Mouse (Mus musculus) midbrain, embryonic 13.5 days (tissue): ENCODE data around the gene Mrap2. TPM values are rescaled to one million over a fixed set of nuclear protein-coding genes. Genes with fewer than 3 reads are reported as not detected.

Experiments used
- ATAC-seq: fragments of 200-750 bp; cut with Nextera tagmentation; 2 replicates; pipeline ENCODE4 v1.8.0; 2017; ENCODE audit warnings: mild to moderate bottlenecking, moderate TSS enrichment, moderate library complexity
- H3K27ac ChIP-seq: fragments of 300-500 bp; sonication (generic); 2 replicates; pipeline ENCODE4 v1.5.1; 2015; ENCODE audit warnings: inconsistent platforms, mild to moderate bottlenecking, moderate library complexity
- H3K27me3 ChIP-seq: fragments of 300-500 bp; sonication (generic); 2 replicates; pipeline ENCODE4 v1.6.1; 2015; ENCODE audit warnings: mild to moderate bottlenecking, inconsistent platforms
- H3K36me3 ChIP-seq: fragments of 300-500 bp; sonication (generic); 2 replicates; pipeline ENCODE4 v1.6.1; 2015; ENCODE audit warnings: mild to moderate bottlenecking, inconsistent platforms
- H3K4me1 ChIP-seq: fragments of 300-500 bp; sonication (generic); replicated peaks from 2 replicates; pipeline ENCODE4 v1.6.1; 2015; ENCODE audit warnings: inconsistent platforms
- H3K4me2 ChIP-seq: fragments of 300-500 bp; sonication (generic); replicated peaks from 2 replicates; pipeline ENCODE4 v1.6.1; 2015; ENCODE audit warnings: moderate library complexity, mild to moderate bottlenecking, inconsistent platforms
- H3K4me3 ChIP-seq: fragments of 300-500 bp; sonication (generic); replicated peaks from 2 replicates; pipeline ENCODE4 v1.5.1; 2015; ENCODE audit warnings: mild to moderate bottlenecking, inconsistent platforms
- H3K9ac ChIP-seq: fragments of 300-500 bp; sonication (generic); replicated peaks from 2 replicates; pipeline ENCODE4 v1.6.1; 2015; ENCODE audit warnings: mild to moderate bottlenecking, inconsistent platforms
- H3K9me3 ChIP-seq: fragments of 300-500 bp; sonication (generic); 2 replicates; pipeline ENCODE4 v1.6.1; 2016; ENCODE audit warnings: mild to moderate bottlenecking, inconsistent platforms
- WGBS: fragments of 180-500 bp; shearing (Covaris S2); methylation state at CpG from one replicate; pipeline ENCODE4 v1.1.7; 2015; 5-methylcytosine and 5-hydroxymethylcytosine counted together
- polyA plus RNA-seq: library from polyadenylated mRNA; unstranded; fragments of >200 nt; fragmentation: Nextera tagmentation; extraction: Ambion mirVana; gene quantifications from 2 replicates; pipeline ENCODE4 v1.2.1, GENCODE M21; 2015

Mrap2 gene
- polyA plus RNA-seq, 1 experiment from 2014 or later, result 0.47 TPM

DNA sequence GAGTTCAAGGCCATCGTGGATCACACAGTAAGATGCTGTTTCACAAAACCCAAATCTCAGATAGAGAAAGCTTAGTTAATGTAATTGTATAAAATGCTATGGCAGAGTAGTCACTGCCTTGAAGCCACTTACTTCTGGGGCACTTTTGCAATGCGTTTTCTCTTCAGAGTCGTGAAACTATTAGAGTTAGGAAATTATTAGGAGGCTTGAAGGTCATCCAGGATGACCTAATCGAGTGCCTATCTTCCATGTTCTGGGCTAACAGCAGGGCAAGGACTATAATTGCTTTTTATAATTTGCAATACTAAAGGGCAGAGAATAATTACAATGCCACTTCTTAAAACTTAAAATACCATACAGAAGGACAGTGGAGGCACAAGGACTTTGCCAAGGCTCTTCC lies 43.2 kb downstream of the Mrap2 start:
- no peak overlapping the region for H3K9ac ChIP-seq
- peaks cover 27% of the 10 kb centered on the region for H3K36me3 ChIP-seq
- no peak for ATAC-seq
- WGBS, result 93% methylated on average over 4 of the region's 4 CpGs
- H3K9me3 ChIP-seq, result peaks cover 5% of the 10 kb centered on the region; the same call in 1 of the 2 replicates
- no peak overlapping the region for H3K4me2 ChIP-seq
- no peak overlapping the region for H3K4me3 ChIP-seq
- H3K27ac ChIP-seq, result no peak overlapping the region
- no peaks in the 10 kb centered on the region for H3K27me3 ChIP-seq
- no peaks in the 10 kb centered on the region for H3K4me1 ChIP-seq

DNA sequence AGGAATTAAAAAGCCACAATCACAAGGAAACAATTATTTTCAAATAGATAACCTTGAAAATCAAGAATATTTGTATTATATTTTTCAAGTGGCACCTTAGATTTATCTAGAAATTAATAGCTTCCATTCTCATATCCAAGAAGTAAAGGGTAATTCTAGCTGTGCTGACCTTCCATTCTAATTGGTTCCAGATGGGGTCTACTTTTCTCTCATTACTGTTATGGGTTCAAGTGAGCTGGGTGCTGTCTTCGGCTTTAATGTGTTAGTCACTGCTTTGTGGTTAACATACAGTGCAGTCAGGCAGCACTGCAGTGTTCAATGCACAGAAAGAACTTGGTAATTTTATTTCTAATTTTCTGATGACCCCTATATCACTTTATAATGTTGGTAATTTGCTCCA lies 49.6 kb downstream of the Mrap2 start:
- no peak overlapping the region for H3K27ac ChIP-seq

DNA sequence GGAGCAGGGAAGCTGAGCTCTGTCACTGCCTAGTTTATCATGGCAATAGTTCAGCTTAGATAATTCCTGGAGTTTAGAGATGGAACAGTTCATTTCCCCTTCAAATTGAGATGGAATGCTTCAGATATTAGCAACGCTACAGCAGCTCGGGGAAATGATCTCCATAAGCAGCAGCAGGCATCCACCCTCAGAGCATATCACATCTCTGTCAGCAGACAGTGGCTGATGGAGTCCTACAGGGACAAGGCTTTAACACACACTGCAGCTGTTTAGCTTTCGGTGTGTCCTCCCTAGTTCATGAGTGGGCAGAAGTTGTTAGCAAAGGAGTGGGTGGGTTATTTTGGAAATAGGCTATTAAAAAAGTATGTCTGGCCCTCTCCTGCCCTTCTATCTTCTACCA lies 53.2 kb downstream of the Mrap2 start:
- Histone ChIP-seq H3K9ac (no peak overlapping the region), H3K4me1 (no peaks in the 10 kb centered on the region), H3K36me3 (peaks cover 51% of the 10 kb centered on the region), H3K4me3 (no peak overlapping the region), H3K9me3 (peaks cover under 1% of the 10 kb centered on the region; the same call in 1 of the 2 replicates), H3K27ac (no peak overlapping the region), H3K27me3 (no peaks in the 10 kb centered on the region), H3K4me2 (no peak overlapping the region)
- WGBS, result 94% methylated on average over 3 of the region's 3 CpGs
- no peak for ATAC-seq

More for the DNA sequence above, 49.6 kb downstream of the Mrap2 start:
- no peak overlapping the region for H3K9ac ChIP-seq
- peaks cover 5% of the 10 kb centered on the region; the same call in 1 of the 2 replicates for H3K9me3 ChIP-seq
- ATAC-seq, result no peak
- peaks cover 67% of the 10 kb centered on the region for H3K36me3 ChIP-seq
- no peaks in the 10 kb centered on the region for H3K27me3 ChIP-seq
- H3K4me1 ChIP-seq, result no peaks in the 10 kb centered on the region
- no peak overlapping the region for H3K4me3 ChIP-seq
- no peak overlapping the region for H3K4me2 ChIP-seq
- WGBS, result 89% methylated on average over 1 of the region's 1 CpGs

DNA sequence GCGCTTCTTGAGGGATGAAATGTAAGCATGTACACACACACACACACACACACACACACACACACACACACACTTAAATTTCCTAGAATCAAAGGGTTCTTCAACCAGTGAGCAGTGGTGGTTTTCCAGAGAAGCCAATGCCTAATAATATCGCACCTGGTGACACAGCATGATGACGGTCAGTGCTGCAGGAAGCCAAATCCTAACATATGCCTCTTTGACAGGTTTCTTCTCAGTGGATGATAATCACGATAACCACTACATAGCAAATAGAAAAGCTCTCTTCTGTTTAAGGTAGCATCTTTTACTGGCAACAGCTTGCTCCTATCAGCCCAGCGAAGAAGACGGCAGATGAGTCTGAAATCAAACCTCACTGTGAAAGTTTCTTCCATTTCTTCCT lies 53.9 kb downstream of the Mrap2 start:
- H3K4me3 ChIP-seq, result no peak overlapping the region
- H3K36me3 ChIP-seq, result peaks cover 51% of the 10 kb centered on the region
- 91% methylated on average over 6 of the region's 6 CpGs for WGBS
- H3K27ac ChIP-seq, result no peak overlapping the region
- H3K9me3 ChIP-seq, result no peaks in the 10 kb centered on the region
- no peak overlapping the region for H3K4me2 ChIP-seq
- ATAC-seq, result no peak
- no peaks in the 10 kb centered on the region for H3K27me3 ChIP-seq
- H3K4me1 ChIP-seq, result no peaks in the 10 kb centered on the region
- no peak overlapping the region for H3K9ac ChIP-seq

DNA sequence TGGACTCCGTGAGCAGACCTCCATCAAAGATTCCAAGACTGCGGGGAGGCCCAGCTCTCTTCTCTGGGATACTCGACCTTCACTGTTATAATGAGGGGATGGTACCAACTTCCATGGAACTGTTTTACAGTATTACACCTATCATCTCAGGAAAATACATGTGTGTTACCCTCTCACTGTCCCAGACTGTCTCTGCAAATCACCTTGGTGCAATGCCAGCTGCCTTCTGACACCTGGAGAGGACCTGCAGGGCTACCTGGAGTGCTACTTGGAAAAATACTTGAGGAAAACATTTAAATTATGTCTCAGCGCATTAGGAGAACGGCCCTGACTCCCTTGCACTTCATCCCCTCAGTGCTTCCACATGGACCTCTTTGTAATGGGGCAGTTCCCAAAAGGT lies 56.3 kb downstream of the Mrap2 start:
- Histone ChIP-seq H3K27ac (no peak overlapping the region), H3K9me3 (no peaks in the 10 kb centered on the region), H3K4me2 (no peak overlapping the region), H3K4me1 (no peaks in the 10 kb centered on the region), H3K4me3 (no peak overlapping the region), H3K27me3 (no peaks in the 10 kb centered on the region), H3K36me3 (peaks cover 55% of the 10 kb centered on the region), H3K9ac (no peak overlapping the region)
- 91% methylated on average over 5 of the region's 5 CpGs for WGBS
- ATAC-seq, result no peak

DNA sequence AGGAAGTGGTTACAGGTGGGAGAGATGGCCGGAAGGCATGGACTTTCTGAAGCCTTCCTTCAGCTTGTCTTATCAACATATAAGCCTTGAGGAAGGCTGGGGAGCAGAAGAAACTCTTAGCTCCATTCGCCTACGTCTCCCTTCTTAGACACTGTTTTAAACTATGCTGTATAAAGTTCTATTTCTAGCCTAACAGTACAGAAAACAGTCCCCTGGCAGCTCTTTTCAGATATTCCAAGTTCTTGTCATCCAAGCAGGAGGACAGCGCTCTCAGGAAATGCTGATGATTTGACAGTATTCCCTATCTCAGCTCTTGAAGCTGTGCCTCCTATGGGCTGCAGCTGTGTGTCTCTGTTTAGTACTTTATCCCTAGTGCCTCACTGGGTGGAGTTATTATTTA lies 56.8 kb downstream of the Mrap2 start:
- no peak for ATAC-seq
- H3K27ac ChIP-seq, result no peak overlapping the region
- H3K9ac ChIP-seq, result no peak overlapping the region
- no peaks in the 10 kb centered on the region for H3K4me1 ChIP-seq
- H3K9me3 ChIP-seq, result no peaks in the 10 kb centered on the region
- no peak overlapping the region for H3K4me3 ChIP-seq
- peaks cover 56% of the 10 kb centered on the region for H3K36me3 ChIP-seq
- H3K4me2 ChIP-seq, result no peak overlapping the region
- WGBS, result 95% methylated on average over 4 of the region's 4 CpGs
- H3K27me3 ChIP-seq, result no peaks in the 10 kb centered on the region

DNA sequence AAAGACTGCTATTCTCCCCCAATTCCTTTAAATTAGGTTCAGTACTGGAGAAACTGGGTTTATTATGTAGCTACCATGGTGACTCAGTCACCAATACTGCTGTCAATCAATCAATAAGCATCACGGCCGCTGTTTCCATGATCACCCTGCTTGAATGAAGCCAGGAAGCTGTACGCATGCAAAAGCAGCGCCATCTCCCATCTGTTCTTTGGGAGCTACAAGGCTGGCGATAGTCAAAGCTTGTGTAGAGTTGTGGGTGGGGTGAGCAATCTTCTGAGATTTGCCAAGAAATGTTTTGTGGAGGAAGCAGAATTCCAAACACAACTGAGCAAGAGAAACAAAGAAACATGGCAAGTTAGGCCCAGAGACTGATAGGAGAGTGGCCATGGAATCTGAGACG lies 58.3 kb downstream of the Mrap2 start:
- ATAC-seq, result no peak
- Histone ChIP-seq H3K36me3 (peaks cover 60% of the 10 kb centered on the region), H3K9ac (no peak overlapping the region), H3K4me1 (no peaks in the 10 kb centered on the region), H3K27me3 (no peaks in the 10 kb centered on the region), H3K4me3 (no peak overlapping the region), H3K4me2 (no peak overlapping the region), H3K27ac (no peak overlapping the region), H3K9me3 (no peaks in the 10 kb centered on the region)
- WGBS, result 91% methylated on average over 6 of the region's 6 CpGs

DNA sequence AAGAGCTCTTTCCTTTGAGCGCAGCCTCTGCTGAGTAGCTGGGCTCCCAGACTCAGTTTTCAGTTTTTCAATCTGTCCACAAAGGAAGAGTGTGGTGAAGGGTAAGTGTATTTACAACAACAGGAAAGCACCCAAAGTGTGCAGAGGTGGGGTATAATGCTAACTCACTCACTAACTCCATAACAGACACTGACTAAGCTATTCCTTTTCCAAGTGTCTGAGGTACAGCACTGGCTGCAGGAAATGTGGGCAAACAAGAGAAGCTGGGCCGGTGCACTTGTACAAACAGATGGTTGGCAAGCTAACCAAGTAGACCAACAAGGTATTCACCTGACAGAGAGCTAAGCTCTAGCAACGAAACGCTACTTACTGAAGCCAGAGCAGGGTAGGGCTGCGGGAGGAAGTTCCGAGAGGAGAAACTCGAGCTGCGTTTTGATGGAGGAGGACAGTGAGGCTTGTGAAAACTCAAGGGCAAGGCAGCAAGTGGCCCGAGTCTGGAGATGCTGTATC lies 66.8 kb downstream of the Mrap2 start:
- Histone ChIP-seq H3K4me2 (no peak overlapping the region), H3K9ac (no peak overlapping the region), H3K27ac (no peak overlapping the region), H3K9me3 (no peaks in the 10 kb centered on the region), H3K4me3 (no peak overlapping the region), H3K4me1 (no peaks in the 10 kb centered on the region), H3K36me3 (peaks cover 75% of the 10 kb centered on the region), H3K27me3 (no peaks in the 10 kb centered on the region)
- no peak for ATAC-seq
- WGBS, result 92% methylated on average over 9 of the region's 9 CpGs

DNA sequence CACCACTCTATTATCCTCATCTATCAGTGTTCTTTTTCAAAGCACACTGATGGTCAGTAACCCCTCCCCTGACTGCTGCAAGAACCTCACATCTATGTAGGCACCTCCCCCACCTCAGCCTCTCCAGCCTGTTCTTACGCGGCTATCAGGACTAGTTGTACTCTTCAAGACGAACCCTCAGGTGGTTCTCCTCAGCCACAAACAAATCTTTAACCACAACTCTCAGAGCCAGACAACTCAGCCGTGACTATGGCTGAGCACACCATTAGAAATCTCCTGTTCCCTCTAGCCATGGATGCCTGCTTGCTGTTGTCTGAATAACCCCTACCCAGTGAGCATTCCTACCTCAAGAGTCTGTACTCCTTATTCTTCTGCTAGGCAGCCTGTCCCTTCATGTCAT lies 69.1 kb downstream of the Mrap2 start:
- WGBS, result 87% methylated on average over 4 of the region's 4 CpGs
- H3K4me3 ChIP-seq, result no peak overlapping the region
- no peaks in the 10 kb centered on the region for H3K9me3 ChIP-seq
- H3K36me3 ChIP-seq, result peaks cover 68% of the 10 kb centered on the region
- H3K4me2 ChIP-seq, result no peak overlapping the region
- no peak overlapping the region for H3K27ac ChIP-seq
- no peak overlapping the region for H3K9ac ChIP-seq
- no peak for ATAC-seq
- H3K27me3 ChIP-seq, result no peaks in the 10 kb centered on the region
- H3K4me1 ChIP-seq, result no peaks in the 10 kb centered on the region

Other genes with a start within 250 kb of the Mrap2 start
- 6.2 and 6.4 TPM in 2 replicates for gene Ripply2, start 128.8 kb upstream of the Mrap2 start, polyA plus RNA-seq
- gene Cyb5r4, start 122.3 kb upstream of the Mrap2 start, polyA plus RNA-seq, result 87.4 and 89.5 TPM in 2 replicates
- gene Cep162, start 111.2 kb downstream of the Mrap2 start, polyA plus RNA-seq, result 8.8 and 9.0 TPM in 2 replicates